Comparison of ENCODE assay signal across 14 mouse cellular contexts in genomic region chr12:79383583-79383982, GRCm38 (mm10).
DNase-seq lines count a peak whose midpoint lies in the region; ATAC-seq and TF ChIP-seq lines count a peak whose summit lies in the region.
"Had no signal": no experiment of that assay in that cellular context is flagged by ENCODE, and none has a peak within 500 bp of the region (broad histone marks: within the 10 kb centered on the region; RNA-seq: fewer than 3 reads in every experiment).

No protein-coding gene starts in this region.

- DNase-seq in heart, postnatal 4 days: no peak
- peak; percentile 79 for DNase-seq in adipocyte (ENCODE audit: low spot score)
- no peak for DNase-seq in testis, postnatal 10 days (ENCODE audit: low spot score)
- no peak for DNase-seq in neural tube, embryonic 10.5 days (ENCODE audit: extremely low spot score, low spot score)
- no peak for DNase-seq in cerebellum, adult 8-10 months
- DNase-seq: cerebellum, adult 11 months; gastrocnemius, adult 2 months; kidney, postnatal 14 days; thymus, postnatal 36 days had no signal

- peaks cover 23% of the 10 kb centered on the region for H3K4me1 ChIP-seq in heart, embryonic 12.5 days (replicated peaks)
- H3K4me1 ChIP-seq: midbrain, embryonic 15.5 days had no signal

- H3K27ac ChIP-seq in heart, embryonic 12.5 days (ENCODE audit: poor library complexity, severe bottlenecking): no peak overlapping the region
- H3K27ac ChIP-seq: gastrocnemius, adult 2 months; liver, embryonic 12.5 days; midbrain, embryonic 15.5 days had no signal

- no peaks in the 10 kb centered on the region for H3K9me3 ChIP-seq in heart, embryonic 12.5 days (replicated peaks)
- H3K9me3 ChIP-seq: liver, embryonic 12.5 days; midbrain, embryonic 15.5 days had no signal

- no peaks in the 10 kb centered on the region for H3K36me3 ChIP-seq in heart, embryonic 12.5 days
- H3K36me3 ChIP-seq in myocyte (ENCODE audit: control insufficient read depth, insufficient read depth): no peaks in the 10 kb centered on the region
- H3K36me3 ChIP-seq: liver, embryonic 12.5 days; midbrain, embryonic 15.5 days had no signal

- no peak for TF ChIP-seq POLR2A in myocyte (IDR thresholded peaks at IDR 0.05; ENCODE audit: insufficient read length, low read depth)

- no peak for ATAC-seq in heart, embryonic 12.5 days (ENCODE audit: insufficient number of reproducible peaks, low FRiP score)
- ATAC-seq in erythroid progenitor cell, adult 5-6 weeks (replicated peaks; ENCODE audit: low FRiP score, poor library complexity, severe bottlenecking): 0 out of 2 replicates have a peak, but pooled peaks have one; percentile 57
- ATAC-seq: liver, embryonic 12.5 days; midbrain, embryonic 15.5 days had no signal

- 28% methylated on average over 3 of the region's 3 CpGs for WGBS in heart, embryonic 12.5 days

- H3K4me2 ChIP-seq in heart, embryonic 12.5 days: peak overlapping the region; percentile 11; the same call in 1 of the 2 replicates
- peak overlapping the region; percentile 56 for H3K4me2 ChIP-seq in myocyte (ENCODE audit: low read depth)
- H3K4me2 ChIP-seq: liver, embryonic 12.5 days; midbrain, embryonic 15.5 days had no signal

- H3K4me3 ChIP-seq in heart, embryonic 12.5 days: no peak overlapping the region
- H3K4me3 ChIP-seq in myocyte: no peak overlapping the region
- H3K4me3 ChIP-seq: gastrocnemius, adult 2 months; liver, embryonic 12.5 days; midbrain, embryonic 15.5 days had no signal

- H3K9ac ChIP-seq in heart, embryonic 12.5 days: no peak overlapping the region
- H3K9ac ChIP-seq: liver, embryonic 12.5 days; midbrain, embryonic 15.5 days had no signal

- no peaks in the 10 kb centered on the region for H3K79me2 ChIP-seq in myocyte (ENCODE audit: control insufficient read depth, insufficient read depth)

- H3ac ChIP-seq in myocyte (ENCODE audit: control insufficient read depth, insufficient read length): no peak overlapping the region

- H3K27me3 ChIP-seq in heart, embryonic 12.5 days (replicated peaks): no peaks in the 10 kb centered on the region
- H3K27me3 ChIP-seq in myocyte (ENCODE audit: control insufficient read depth, insufficient read depth, insufficient read length): no peaks in the 10 kb centered on the region
- H3K27me3 ChIP-seq: liver, embryonic 12.5 days; midbrain, embryonic 15.5 days had no signal

TF ChIP-seq in myocyte, 11 proteins besides CTCF, POLR2A, EP300 and RAD21:
- TF ChIP-seq MYOD1 (IDR thresholded peaks at IDR 0.05; ENCODE audit: control insufficient read depth in 1 of 3, insufficient read length in 2 of 3, low read depth in 2 of 3): no peak
- TF ChIP-seq TCF3 (IDR thresholded peaks at IDR 0.05; ENCODE audit: insufficient read length, low read depth): no peak
- TF ChIP-seq USF1 (IDR thresholded peaks at IDR 0.05; ENCODE audit: low read depth): no peak
- no peak for TF ChIP-seq MYOG (IDR thresholded peaks at IDR 0.05; ENCODE audit: control insufficient read depth in 1 of 3, insufficient read depth in 1 of 3, insufficient read length in 2 of 3, low read depth in 2 of 3)
- no peak for TF ChIP-seq E2F4 (IDR thresholded peaks at IDR 0.05; ENCODE audit: insufficient read depth)
- no peak for TF ChIP-seq MAX (IDR thresholded peaks at IDR 0.05; ENCODE audit: low read depth)
- no peak for TF ChIP-seq SRF (IDR thresholded peaks at IDR 0.05; ENCODE audit: control insufficient read depth, insufficient read length, low read depth)
- no peak for TF ChIP-seq POLR2AphosphoS2 (IDR thresholded peaks at IDR 0.05; ENCODE audit: insufficient read length, low read depth)
